Mouse (Mus musculus) megakaryocyte, embryonic 14.5 days (primary cell): ENCODE measurements around the gene Dgat2.

Source experiments
- FLI1 ChIP-seq: IDR thresholded peaks from 2 replicates; pipeline ENCODE4 v1.6.1; 2012; ENCODE audit warnings: low read length, inconsistent platforms, mixed read lengths
- GATA1 ChIP-seq: IDR thresholded peaks from 3 replicates; pipeline ENCODE4 v1.6.1; 2012; ENCODE audit warnings: mixed read lengths, low read length, inconsistent platforms, borderline replicate concordance

- TF ChIP-seq GATA1 = no peak
- no peak for TF ChIP-seq FLI1
Measured at GRCm38 (mm10) chr7:99199451-99200175, 17.1 kb upstream of the Dgat2 start.
